Mouse (Mus musculus): ENCODE data around the gene Lyplal1. TPM values are rescaled to one million over a fixed set of nuclear protein-coding genes. Genes with fewer than 3 reads are reported as not detected.

The Lyplal1 gene
- total and polyA plus RNA-seq, 3 experiments: not detected

DNA sequence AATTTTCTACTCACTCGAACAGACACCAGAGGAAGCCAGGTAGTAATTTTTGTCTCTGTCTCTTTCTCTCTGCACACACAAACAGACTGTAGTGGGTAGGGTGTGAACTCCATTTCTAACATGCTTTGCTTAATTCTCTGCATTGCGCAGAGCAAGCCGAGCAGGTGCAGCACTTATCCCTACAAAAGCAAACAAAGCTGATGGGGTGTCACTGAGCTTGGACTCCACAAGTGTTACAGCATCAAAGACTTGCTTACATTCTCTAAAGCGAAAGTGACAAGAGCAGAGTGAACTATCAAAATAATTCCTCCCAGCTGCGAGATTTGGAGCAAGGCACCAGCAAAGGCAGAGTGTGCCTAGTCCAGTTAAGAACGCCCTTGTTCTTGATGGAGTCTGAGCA, 28.3 kb upstream of the Lyplal1 start:
- H3K4me3 ChIP-seq (replicated peaks in 1 of 3; ENCODE audit: low read depth in 2 of 3, low read length in 2 of 3, poor library complexity in 1 of 3): no peak overlapping the region
- H3K9ac ChIP-seq (ENCODE audit: insufficient read depth, low read depth): no peak overlapping the region
- no peaks in the 10 kb centered on the region for H3K79me2 ChIP-seq (replicated peaks; ENCODE audit: control insufficient read depth, extremely low read depth, insufficient read depth, poor library complexity, severe bottlenecking)
- H3K27me3 ChIP-seq (replicated peaks): no peaks in the 10 kb centered on the region
- dilution Hi-C loops (cut with MboI; ENCODE audit: extremely low pct_ligation_motif_present, extremely low pct_unique_long_range_greater_than_20kb, low sequenced_read_pairs) (no loop called here), in situ Hi-C loops (cut with MboI; ENCODE audit: low pct_ligation_motif_present, low pct_unique_long_range_greater_than_20kb, low sequenced_read_pairs) (no loop called here)
- no peaks in the 10 kb centered on the region for H3K4me1 ChIP-seq (ENCODE audit: control insufficient read depth in 1 of 2, insufficient read depth in 2 of 2)
- no peak overlapping the region for H3K4me2 ChIP-seq (ENCODE audit: insufficient read depth, low read depth, poor library complexity, severe bottlenecking)
- H3K27ac ChIP-seq (ENCODE audit: insufficient read depth, low read depth): no peak overlapping the region
- no peak for DNase-seq (ENCODE audit: extremely low read depth)
- peaks cover 54% of the 10 kb centered on the region for H3K9me3 ChIP-seq (replicated peaks; ENCODE audit: low read length)
- TF ChIP-seq TCF12 (IDR thresholded peaks at IDR 0.05; ENCODE audit: low read depth, low read length): no peak
- no peak for TF ChIP-seq SIN3A (IDR thresholded peaks at IDR 0.05; ENCODE audit: low read length)
- TF ChIP-seq EP300 (IDR thresholded peaks at IDR 0.05; ENCODE audit: low read length): no peak
- no peak for TF ChIP-seq MEF2A (IDR thresholded peaks at IDR 0.05; ENCODE audit: borderline replicate concordance, low read depth, low read length)
- no peak for TF ChIP-seq TBP (conservative IDR thresholded peaks at IDR 0.05; ENCODE audit: low read depth, low read length)
- TF ChIP-seq RCOR1 (conservative IDR thresholded peaks at IDR 0.05; ENCODE audit: low read depth, low read length): no peak
- TF ChIP-seq RAD21 (IDR thresholded peaks at IDR 0.05; ENCODE audit: low read depth, low read length): no peak
- no peak for TF ChIP-seq MXI1 (IDR thresholded peaks at IDR 0.05; ENCODE audit: low read depth, low read length)
- no peak for TF ChIP-seq IRF4 (IDR thresholded peaks at IDR 0.05; ENCODE audit: low read depth, low read length)
- no peak for TF ChIP-seq PAX5 (IDR thresholded peaks at IDR 0.05; ENCODE audit: low read length)
- TF ChIP-seq JUND (conservative IDR thresholded peaks at IDR 0.05; ENCODE audit: low read depth, low read length): no peak
- TF ChIP-seq MAZ (IDR thresholded peaks at IDR 0.05; ENCODE audit: low read depth, low read length): no peak
- no peak for TF ChIP-seq MYC (IDR thresholded peaks at IDR 0.05; ENCODE audit: low read depth, low read length)
- no peak for TF ChIP-seq UBTF (IDR thresholded peaks at IDR 0.05; ENCODE audit: low read depth, low read length)
- no peak for TF ChIP-seq E2F4 (IDR thresholded peaks at IDR 0.05; ENCODE audit: insufficient replicate concordance, low read depth, low read length)
- H3K36me3 ChIP-seq (replicated peaks in 1 of 2; ENCODE audit: control insufficient read depth in 1 of 2, insufficient read depth in 1 of 2, low read length in 1 of 2): no peaks in the 10 kb centered on the region

DNA sequence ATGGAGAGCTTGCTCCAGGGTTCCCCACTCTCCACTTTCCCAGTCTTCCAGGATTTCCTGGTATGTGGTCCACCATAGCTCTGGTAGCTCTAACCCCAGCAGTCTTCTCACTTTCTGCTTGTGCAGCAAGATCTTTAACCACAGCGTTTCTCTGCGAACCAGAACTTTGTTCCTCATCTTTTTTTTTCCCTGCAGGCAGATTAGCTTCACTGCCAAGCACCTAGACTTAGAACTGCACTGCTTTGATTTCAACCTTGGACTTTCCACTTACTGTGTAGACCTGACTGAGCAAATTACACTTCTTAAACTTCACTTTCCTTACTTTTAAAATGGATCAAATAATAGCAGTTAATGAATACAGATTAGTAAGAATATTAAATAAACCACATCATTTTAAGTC, 23.1 kb upstream of the Lyplal1 start:
- Histone ChIP-seq H3K36me3 (replicated peaks in 1 of 2; ENCODE audit: control insufficient read depth in 1 of 2, insufficient read depth in 1 of 2, low read length in 1 of 2) (no peaks in the 10 kb centered on the region), H3K79me2 (replicated peaks; ENCODE audit: control insufficient read depth, extremely low read depth, insufficient read depth, poor library complexity, severe bottlenecking) (no peaks in the 10 kb centered on the region), H3K4me2 (ENCODE audit: insufficient read depth, low read depth, poor library complexity, severe bottlenecking) (no peak overlapping the region), H3K27ac (ENCODE audit: insufficient read depth, low read depth) (no peak overlapping the region), H3K9ac (ENCODE audit: insufficient read depth, low read depth) (no peak overlapping the region), H3K27me3 (replicated peaks) (no peaks in the 10 kb centered on the region), H3K9me3 (replicated peaks; ENCODE audit: low read length) (peaks cover 64% of the 10 kb centered on the region), H3K4me3 (replicated peaks in 1 of 3; ENCODE audit: low read depth in 2 of 3, low read length in 2 of 3, poor library complexity in 1 of 3) (no peak overlapping the region), H3K4me1 (ENCODE audit: control insufficient read depth in 1 of 2, insufficient read depth in 2 of 2) (no peaks in the 10 kb centered on the region)
- in situ Hi-C loops (cut with MboI; ENCODE audit: low pct_ligation_motif_present, low pct_unique_long_range_greater_than_20kb, low sequenced_read_pairs) (no loop called here), dilution Hi-C loops (cut with MboI; ENCODE audit: extremely low pct_ligation_motif_present, extremely low pct_unique_long_range_greater_than_20kb, low sequenced_read_pairs) (no loop called here)
- no peak for DNase-seq (ENCODE audit: extremely low read depth)
- TF ChIP-seq CTCF (conservative IDR thresholded peaks at IDR 0.05 in 1 of 2, IDR thresholded peaks at IDR 0.05 in 1 of 2; ENCODE audit: low read depth in 2 of 2, low read length in 2 of 2) (no peak), HCFC1 (IDR thresholded peaks at IDR 0.05; ENCODE audit: low read depth, low read length) (no peak), E2F4 (IDR thresholded peaks at IDR 0.05; ENCODE audit: insufficient replicate concordance, low read depth, low read length) (no peak), RAD21 (IDR thresholded peaks at IDR 0.05; ENCODE audit: low read depth, low read length) (no peak), UBTF (IDR thresholded peaks at IDR 0.05; ENCODE audit: low read depth, low read length) (no peak), CHD1 (IDR thresholded peaks at IDR 0.05; ENCODE audit: low read depth, low read length) (no peak), ZMIZ1 (IDR thresholded peaks at IDR 0.05; ENCODE audit: low read depth, low read length) (no peak), TBP (conservative IDR thresholded peaks at IDR 0.05; ENCODE audit: low read depth, low read length) (no peak), ZKSCAN1 (IDR thresholded peaks at IDR 0.05; ENCODE audit: borderline replicate concordance, low read depth, low read length) (no peak), KAT2A (IDR thresholded peaks at IDR 0.05; ENCODE audit: insufficient replicate concordance, low read length) (no peak), MYC (IDR thresholded peaks at IDR 0.05; ENCODE audit: low read depth, low read length) (no peak), MXI1 (IDR thresholded peaks at IDR 0.05; ENCODE audit: low read depth, low read length) (no peak), ELF1 (IDR thresholded peaks at IDR 0.05; ENCODE audit: low read depth, low read length) (no peak)
